Mouse (Mus musculus) urinary bladder, adult 18-20 months (tissue): ENCODE measurements around the gene Ppt2.

ENCODE experiments used
- DNase-seq, 2 experiments: peaks; one replicate each; pipeline ENCODE4 v3.0.0; 2022; ENCODE audit warnings: low spot score in 2 of 2, mixed read lengths in 2 of 2

Ppt2 gene

DNA sequence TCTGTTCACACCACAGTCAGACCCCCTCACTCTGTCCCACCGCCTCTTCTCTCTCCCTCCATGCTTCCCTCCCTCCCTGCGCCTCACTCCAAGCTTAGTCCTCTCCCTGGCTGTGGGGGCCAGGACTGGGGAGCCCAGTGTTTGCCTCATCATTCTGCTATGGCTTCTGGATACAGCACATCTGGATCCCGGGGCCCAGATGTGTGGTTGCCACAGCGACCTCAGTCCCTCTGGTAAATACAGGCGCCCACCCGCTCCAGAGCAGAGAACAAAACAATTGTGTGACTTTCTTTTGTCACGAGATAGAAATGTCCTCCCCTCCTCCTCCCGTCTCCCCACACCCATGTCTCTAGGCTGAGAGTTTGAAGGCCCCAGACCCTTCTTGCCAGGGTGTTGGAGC is 28.4 kb upstream of the Ppt2 start:
- DNase-seq: no peak

DNA sequence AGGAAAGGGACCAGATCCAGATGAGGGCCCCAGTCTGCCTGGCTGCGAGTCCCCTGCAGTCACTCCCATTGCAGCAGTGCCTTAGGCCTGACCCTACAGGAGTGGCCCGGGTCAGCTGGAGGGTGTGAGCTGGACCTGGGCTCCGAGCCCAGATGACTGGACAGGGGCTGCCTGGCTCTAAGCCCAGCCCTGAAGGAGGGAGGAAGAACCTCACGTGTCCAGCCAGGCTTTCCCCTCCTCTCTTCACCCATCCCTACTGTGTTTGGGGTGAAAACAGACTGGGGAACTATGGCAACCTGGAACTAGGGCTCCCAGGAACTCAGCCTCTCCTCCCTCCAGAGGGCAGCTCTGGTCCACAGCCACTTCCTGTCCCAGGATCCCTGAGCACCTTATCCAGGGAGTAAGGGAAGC is 27.3 kb upstream of the Ppt2 start:
- DNase-seq: peak in 1 of 2 experiments; percentile 89

DNA sequence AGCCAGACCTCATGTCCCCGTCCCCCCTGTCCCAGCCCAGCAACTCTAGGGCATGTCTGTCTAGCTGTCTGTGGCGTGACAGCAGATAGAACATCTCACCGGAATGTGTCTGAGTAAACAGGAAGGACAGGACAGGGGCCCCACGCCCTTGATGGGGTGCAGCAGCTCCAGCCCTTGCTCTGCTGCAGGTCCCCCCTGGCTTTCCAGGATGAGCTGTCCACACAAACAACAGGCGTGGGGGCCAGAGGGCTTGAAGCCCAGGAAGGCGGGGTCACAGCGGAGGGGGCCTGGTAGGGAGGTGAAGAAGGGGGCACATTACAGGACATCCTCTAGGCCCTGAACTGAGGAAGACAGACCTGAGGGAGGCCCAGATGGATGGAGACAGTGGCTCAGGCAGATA is 26.9 kb upstream of the Ppt2 start:
- DNase-seq: peak in 1 of 2 experiments; percentile 73

DNA sequence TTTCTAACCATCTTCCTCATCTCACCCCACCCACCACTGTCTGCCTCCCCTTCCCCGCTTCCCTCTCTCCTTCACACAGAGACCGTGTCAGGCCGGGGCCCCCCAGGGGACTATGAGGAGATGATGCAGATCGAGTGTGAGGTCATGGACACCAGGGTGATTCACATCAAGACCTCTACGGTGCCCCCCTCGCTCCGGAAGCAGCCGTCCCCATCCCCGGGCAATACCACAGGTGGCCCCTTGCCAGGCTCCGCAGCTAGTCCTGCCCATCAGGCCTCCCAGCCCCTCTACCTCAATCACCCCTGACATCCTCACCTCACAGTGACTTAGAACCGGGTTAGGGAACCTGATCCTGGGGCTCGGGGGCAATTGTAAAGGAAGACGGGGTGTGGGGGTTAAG is 26.1 kb upstream of the Ppt2 start:
- DNase-seq: no peak

DNA sequence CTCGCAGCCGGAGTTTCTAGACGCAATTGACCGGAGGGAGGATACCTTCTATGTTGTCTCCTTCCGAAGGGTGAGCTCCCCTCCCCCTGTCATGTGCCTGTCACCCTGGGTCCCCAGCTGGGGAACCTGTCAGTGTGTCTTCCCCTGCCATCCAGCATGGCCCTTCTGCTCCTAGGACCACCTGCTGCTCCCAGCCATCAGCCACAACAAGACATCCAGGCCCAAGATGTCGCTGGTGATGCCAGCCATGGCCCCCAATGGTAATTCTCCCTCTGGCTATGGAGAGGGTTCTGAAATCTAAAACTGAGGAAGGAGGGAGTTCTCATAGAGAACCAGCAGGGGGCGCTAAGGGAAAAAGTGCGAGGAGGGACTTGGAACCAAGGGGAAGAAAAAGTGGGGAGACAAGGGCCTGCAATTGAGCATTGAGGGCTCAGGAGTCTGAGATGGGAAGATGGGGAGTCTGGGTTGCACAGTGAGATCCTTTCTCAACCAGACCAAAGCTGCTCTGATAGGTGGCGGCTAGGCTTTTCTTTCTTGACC is 25.5 kb upstream of the Ppt2 start:
- DNase-seq: no peak

DNA sequence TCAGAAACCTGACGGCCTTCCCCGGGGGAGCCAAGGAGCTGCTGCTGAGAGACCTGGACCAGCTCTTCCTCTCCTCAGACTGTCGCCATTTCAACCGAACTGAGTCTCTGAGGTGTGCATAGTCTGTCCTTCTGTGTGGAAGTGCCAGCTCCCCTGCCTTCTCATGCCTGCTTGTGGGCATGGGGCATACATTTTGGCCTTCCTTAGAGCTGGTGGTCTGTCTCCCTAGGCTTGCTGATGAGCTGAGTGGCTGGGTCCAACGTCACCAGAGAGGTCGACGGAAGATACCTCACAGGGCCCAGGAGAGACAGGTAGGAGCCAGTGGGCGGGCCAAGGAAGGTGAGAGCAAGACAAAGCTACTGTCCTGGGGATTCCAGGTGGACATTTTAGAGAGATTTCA is 24.7 kb upstream of the Ppt2 start:
- DNase-seq: no peak

DNA sequence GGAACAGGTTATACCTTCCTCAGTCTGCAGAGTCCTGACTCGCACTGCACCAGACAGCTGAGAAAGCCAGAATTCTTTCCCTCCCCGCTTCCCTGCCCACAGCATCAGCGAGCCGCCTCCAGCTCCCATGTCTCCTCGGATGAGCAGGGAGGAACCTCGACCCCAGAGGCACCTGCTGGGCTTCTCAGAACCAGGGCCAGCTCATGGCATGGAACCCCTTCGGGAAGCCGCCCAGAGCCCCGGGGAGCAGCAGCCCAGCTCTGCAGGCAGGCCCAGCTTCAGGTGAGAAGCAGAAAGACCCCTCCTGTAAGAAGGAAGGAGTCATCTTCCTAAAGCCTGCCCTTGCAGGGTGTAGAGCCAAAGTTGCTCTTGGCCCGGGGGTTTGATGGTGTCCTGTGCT is 24.2 kb upstream of the Ppt2 start:
- DNase-seq: no peak

DNA sequence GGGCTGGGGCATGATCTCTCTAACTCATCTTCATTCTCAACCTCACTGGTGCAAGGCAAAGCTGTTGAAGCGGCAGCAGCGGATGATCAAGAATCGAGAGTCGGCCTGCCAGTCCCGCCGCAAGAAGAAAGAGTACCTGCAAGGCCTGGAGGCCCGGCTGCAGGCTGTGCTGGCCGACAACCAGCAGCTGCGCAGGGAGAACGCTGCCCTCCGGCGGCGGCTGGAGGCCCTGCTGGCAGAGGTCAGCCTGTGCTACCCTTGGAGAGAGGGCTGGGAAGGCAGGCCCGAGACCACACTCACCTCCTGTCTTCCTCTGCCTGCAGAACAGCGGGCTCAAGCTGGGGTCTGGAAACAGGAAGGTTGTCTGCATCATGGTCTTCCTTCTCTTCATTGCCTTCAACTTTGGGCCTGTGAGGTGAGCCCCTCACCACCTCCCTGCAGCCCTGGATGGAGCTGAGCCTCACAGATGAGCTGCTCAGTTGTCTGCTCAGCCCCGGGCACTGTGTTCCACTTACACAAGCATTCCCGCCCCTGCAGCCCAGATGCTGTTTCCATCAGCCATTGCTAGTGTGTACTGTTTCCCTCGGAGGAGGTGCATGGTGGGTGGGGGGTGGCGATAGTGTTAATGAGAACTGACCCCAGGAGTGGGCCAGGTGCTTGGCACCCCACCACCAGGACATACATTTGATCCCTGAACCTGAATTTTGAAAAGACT is 23.4 kb upstream of the Ppt2 start:
- DNase-seq: no peak

DNA sequence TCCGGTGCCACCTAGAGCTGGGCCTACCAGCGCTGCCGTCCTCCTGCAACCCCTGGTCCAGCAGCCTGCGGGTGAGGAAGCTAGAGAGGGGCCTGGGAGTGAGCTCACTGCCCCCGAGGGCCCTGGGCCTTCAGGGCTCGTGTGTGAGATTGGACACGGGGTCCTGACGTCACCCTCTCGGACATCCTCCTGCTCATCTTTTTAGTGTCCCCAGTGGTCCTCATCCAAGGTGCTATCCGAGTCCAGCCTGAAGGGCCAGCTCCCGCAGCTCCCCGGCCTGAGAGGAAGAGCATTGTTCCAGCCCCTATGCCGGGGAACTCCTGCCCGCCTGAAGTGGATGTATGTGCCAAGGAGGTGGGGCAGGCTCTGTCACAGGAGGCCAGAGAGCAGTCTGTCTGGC is 22.5 kb upstream of the Ppt2 start:
- no peak for DNase-seq

DNA sequence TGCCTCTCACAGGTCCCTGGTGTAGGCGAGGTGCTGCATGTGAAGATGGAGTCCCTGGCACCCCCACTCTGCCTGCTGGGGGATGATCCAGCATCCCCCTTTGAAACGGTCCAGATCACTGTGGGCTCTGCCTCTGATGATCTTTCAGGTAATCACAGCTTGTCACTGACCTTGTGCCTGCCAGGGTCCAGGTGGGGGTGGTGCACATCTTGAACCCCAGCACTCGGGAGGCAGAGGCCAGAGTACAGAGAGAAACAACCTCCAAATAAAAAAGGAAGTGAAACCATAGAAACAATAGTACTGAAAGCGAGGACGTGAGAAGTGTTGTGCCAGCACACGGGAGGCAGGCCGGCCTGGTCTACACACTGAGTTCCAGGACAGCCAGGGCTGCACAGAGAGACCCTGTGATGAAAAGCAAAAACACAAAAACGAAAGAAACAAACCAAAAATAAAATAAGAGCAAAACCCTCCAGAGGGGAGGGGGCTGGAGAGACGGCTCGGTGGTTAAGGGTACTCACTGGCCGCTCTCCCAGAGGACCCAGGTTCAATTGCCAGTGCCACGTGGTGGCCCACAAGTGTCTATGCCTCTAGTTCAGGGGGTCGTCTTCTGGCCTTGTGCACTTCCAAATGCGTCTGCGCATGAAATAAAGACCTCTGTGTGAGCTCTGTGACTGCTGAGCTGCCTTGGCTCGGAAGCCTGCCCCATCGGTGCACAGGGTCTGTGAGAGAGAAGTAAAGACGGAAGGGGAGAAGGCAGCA is 21.0 kb upstream of the Ppt2 start:
- DNase-seq: no peak

DNA sequence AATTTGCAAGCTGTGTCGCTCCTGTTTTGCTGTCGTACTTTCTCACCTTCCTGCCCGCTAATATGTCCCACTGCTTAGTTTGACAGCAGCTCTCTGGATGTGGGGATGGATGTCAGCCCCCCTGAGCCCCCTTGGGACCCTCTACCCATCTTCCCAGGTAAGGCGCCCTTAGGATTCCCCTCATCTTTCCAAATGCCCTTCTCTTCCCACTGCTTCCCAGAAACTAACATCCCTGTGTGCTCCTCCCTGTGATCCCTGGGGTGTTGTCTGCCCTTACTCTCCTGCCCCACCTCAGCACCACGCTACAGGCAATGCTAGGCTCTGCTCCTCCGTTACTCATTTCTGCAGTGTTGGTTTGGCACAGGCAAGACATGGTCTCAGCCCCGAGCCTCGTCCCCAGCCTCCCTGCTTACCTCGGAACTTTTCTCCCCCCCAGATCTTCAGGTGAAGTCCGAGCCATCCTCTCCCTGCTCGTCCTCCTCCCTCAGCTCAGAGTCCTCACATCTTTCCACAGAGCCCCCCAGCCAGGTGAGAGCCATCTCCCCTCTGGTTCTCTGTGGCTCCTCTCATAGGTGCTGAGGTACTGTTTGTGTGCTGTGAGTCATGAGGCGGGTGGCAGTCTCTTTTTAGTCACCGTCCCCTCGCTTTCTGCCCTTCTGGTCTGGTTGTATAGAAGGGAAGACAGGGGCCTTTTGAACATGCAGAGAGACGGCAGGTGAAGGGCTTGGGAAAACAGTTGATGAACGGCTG is 20.0 kb upstream of the Ppt2 start:
- no peak for DNase-seq

DNA sequence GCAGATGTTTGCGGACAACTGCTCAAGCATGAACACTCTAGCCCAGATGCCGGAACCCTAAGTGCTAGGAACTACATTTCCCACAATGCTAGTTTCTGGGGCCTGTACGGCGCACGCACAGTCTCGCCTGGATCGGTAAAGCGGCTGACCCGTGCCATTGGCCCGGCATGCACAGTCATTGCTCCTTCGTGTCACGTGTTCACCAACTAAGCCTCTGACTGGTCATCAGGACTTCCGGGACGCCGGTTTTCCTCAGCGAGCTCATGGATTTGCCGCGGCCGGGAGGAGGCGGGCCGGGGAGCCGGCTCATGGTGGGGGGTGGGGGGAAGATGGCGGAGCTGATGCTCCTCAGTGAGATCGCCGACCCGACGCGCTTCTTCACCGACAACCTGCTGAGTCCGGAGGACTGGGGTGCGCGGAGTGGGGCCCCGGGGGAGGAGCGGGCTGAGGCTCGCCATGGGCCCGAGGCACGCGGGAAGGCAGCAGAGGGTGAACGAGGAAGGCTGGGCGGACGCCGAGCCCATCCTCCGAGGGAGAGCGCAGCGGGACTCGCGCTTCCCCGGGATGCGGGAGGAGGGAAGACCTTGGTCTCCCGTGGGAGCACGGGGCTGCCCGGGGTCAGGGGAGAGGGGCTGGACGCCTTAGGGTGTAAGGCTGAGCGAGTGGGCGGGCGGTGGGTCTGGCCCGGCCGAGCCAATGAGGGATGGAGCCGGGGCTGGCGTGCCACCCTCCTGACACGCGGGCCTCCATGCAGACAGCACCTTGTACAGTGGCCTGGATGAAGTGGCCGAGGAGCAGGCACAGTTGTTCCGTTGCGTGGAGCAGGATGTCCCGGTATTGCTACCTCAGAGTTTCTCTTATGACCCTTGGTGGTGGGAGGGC is 18.8 kb upstream of the Ppt2 start, which contains the start of gene Atf6b:
Gene Atf6b, plus strand, starts transcription at position 241 of the 882 bp plus-strand sequence.
- peak; percentile 71 to 96 for DNase-seq

DNA sequence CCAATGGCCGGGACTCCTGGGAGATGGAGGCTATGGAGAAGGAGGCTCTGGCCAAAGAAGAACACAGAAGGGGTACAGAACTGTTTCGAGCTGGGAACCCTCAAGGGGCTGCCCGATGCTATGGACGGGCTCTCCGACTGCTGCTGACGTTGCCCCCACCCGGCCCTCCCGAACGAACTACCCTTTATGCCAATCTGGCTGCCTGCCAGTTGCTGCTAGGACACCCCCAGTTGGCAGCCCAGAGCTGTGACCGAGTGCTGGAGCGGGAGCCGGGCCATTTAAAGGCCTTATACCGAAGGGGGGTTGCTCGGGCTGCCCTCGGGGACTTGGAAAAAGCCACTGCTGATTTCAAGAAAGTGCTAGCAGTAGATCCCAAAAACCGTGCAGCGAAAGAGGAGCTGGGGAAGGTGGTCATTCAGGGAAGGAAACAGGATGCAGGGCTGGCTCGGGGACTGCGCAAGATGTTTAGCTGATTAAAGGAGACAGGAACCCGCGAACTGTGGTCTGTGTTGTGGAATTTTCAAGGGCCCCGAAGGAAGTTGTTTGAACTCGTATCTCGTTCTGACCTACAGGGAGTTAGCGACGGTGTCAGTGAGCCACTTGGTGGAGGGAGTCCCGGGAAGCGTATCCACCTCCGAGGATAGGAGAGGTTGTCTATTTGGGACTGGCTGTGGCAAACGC is 17.7 kb upstream of the Ppt2 start:
- no peak for DNase-seq

DNA sequence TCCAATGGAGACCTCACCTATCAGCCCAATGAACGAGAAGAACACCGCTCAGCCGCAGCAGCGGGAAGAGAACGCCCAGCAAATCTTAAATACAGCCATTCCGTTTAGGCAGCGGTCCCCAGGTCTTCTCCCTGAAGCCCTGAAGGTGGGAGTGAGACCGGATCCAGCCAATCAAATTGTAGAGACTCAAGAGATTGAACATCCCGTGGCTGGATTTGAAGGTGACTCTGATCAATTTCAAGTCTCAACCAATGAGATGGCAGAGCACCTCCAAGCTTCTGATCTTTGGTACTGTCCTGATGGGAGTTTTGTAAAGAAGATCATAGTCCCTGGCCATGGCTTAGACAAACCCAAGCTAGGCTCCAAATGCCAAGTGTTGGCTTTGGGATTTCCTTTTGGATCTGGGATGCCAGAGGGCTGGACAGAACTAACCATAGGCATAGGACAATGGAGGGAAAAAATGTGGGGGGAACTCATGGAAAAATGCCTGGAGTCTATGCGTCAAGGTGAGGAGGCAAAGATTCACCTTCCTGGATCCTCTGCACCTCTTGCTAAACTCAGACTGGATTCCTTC is 17.0 kb upstream of the Ppt2 start:
- no peak for DNase-seq

DNA sequence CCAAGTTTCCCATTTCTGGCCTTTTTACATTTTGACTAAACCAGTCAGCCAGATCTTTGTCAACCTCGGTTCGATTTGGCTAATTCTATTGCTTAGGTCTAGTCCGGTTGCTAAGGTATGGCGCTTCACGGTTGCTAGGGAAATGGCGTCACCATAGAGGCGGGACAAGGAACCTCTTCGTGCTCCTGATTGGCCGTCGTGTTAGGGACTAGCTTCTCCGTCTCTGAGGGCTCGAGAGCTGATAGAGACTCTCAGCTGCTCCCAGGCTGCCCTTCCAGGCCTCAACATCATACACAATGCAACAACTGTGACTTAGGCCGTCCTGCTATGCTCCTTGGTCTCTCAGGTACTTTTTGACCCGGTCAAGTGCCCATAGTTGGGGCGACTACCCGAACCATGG is 16.3 kb upstream of the Ppt2 start, which contains the start of gene Fkbpl:
Gene Fkbpl, plus strand, starts transcription at position 157 of the 400 bp plus-strand sequence.
- DNase-seq: peak; percentile 92 to 93

DNA sequence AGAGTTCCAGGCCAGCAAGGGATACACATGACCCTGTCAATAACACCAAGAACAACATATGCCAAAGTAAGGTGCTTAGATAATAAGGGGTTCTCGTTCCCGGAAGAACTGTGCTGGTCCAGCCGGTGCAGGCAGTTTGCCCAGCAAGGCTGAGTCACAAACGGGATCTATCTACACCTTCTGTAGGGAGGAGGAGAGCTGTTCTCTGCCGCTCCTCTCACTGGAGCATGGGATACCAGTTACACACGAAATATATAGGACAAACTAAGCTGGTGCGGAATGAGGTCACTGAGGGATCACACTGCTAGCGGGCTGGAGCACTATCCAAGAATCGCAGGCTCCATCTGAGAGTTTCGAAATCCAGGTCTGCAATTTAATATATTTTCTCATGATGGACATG is 15.6 kb upstream of the Ppt2 start:
- DNase-seq: no peak

DNA sequence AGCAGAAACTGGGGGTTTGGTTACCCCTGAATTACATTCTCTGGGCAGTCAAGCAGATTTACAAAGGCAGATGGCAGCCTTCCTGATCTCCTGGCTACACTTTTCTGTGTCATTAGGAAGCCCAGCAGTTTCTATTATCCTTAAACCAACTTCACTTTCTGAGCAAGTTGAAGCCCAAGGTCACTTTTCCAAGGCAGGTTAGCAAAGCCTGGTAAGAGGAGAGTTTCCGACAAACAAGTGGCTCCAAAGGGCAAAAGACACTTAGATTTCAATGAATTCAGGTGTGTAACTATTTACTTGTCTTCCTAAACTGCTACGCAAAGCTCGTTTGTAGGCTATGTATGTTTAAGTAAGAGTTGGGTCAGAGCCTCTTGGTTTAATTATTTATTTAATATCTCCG is 15.1 kb upstream of the Ppt2 start:
- no peak for DNase-seq

DNA sequence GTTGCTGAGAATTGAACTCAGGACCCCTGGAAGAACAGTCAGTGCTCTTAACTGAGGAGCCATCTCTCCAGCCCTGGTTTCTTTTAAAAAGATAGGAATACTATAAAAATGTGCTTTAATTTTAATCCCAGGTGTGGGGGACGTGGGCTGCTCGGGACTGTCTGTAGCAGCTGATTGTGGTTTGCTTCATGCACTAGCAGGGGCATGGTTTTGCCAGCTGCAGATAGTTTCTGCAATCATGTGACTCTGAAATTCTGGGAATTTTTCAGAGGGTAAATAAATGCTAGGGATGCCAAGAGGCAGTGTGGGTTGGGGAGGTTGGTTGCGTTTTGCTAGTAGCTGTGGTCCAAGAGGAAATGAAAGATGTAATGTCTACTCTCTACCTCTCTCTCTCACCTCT is 13.6 kb upstream of the Ppt2 start:
- DNase-seq: no peak

DNA sequence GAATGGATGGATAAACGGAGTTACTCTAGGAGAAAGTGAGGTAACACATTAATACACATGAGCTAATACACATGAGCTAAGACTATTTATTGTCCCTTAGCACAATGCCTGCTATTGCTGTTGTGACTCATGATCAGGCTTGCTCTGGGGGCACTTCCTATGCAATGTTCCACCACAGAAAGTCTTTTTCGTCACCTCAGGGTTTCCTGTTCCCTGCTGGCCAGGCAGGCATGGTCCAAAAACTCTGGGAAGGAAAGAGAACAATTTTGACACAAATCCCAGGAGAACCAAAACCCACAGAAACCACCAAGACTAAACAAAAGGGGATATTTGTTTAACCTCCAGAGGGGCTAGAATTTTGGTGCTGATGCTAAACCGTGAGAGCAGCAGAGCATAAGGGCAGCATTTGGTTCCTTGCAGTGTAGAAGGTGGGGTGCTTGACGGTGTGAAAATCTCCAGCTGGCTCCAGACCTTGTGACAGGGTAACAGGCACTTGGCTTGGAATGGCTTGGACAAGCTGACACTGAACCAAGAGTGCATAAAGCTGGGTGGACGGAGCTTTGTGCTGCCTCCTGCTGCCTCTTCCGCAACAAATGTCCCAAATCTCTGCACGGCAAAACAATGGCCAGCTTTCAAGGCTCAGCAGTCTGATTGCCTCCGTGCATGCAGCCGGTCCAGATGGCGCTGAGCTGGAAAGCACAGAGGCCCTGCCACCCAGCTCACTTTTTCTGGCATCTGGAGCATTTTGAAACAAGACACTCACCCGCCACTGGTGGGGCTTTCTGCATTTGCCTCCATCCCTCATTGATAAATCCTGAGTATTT is 12.7 kb upstream of the Ppt2 start:
- no peak for DNase-seq
